Mouse (Mus musculus) right cerebral cortex, postnatal 36 days (tissue): ENCODE measurements at regions not wholly inside any gene's neighbourhood (a gene's known extent, or its start where the extent isn't known, plus 50 kb on each side); places are given as distances from the start of the nearest gene placed in this dataset.

ENCODE experiments used
- DNase-seq, 2 experiments: peaks; one replicate each; pipeline ENCODE4 v3.0.0; 2022; ENCODE audit warnings: low spot score in 2 of 2, mixed read lengths in 1 of 2

DNA sequence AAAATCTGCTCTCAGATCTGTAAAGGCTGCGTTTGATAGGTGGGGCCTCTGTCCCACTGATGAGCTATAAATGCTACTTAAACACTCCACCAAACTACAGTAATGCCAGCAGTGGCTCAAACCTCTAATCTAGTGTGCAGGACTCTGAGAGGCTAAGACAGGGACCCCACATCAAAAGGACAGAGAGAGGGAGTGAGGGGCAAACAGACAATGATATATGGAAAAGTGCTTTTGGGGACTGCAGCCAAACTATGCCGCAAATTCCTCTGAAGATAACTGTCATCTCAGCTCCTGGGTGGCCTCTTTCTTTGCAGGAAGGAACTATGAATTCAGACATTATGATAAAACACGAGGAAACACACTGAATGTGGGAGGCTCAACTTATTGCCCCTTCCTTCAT lies 138.9 kb upstream of the Ddit4l start:
- DNase-seq = no peak

GRCm38 (mm10) chr3:137482971-137483370 lies 138.4 kb upstream of the Ddit4l start:
- DNase-seq = no peak

DNA sequence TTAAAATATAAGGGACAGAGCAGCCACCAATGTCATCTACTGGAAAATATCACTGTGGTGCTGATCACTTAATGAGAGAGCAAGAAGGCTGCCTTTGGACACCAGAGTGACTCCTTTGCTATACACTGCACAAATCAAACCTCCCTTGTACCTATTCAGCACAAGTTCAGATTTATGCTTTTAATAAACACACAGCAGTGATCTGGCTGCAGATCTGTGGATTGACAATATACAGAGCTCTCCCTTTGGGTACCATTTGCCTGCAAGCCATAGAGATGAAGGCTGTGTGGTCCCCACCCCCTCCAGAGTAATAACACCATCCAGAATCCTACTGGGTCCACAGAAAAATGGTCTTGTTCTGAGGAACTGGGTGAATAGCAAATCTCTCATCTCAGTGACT lies 131.8 kb upstream of the Ddit4l start:
- no peak for DNase-seq

DNA sequence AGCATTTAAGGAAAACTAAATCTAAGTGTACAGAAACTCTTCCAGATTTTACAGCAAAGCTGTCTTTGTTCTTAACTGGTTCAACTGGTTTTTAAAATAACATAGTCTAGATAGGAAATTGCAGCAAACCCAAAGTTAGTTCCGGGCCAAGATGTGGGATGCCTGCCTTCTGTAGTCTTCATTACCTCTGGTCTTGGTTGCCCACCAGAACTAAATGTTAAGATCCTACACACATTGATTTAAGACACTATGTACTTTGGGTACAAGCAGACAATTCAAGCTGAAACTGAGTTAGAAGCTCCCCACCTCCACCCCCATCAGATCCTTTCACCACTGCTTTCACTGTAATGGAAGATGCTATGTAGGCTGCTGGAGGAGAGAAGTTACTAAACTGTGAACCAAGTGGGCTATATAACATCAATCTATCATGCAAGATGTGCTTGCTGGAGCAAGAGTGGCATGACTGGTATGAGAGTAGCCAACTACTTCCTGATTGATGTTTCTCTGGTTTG lies 129.8 kb upstream of the Ddit4l start:
- DNase-seq = peak in 1 of 2 experiments; percentile 42

GRCm38 (mm10) chr3:137498343-137498742 lies 123.1 kb upstream of the Ddit4l start:
- no peak for DNase-seq

- no peak for DNase-seq
Observed at GRCm38 (mm10) chr3:137511283-137511682, 110.1 kb upstream of the Ddit4l start.

DNA sequence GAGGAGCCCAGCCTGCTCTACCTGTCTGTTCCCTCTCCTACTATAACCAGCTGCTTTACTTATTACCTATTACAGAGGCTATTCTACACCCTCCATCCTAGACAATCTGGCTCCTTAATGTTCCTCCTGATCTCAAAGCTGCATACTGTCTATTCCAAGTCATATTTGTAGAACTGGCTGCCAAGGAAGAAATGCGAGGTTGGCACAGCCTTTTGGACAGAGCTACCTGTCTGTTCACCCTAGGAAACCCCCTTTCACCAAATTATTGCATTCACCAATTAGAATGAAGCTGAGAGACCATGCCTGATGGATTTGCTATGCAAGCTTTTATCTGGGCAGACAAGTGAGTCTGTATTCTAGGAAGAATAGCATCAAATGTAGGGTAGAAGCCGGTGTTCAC lies 109.0 kb upstream of the Ddit4l start:
- DNase-seq = no peak

GRCm38 (mm10) chr3:137513026-137513425 lies 108.4 kb upstream of the Ddit4l start:
- peak; percentile 60 to 75 for DNase-seq

- no peak for DNase-seq
Observed at GRCm38 (mm10) chr3:137514238-137514637, 107.2 kb upstream of the Ddit4l start.

DNA sequence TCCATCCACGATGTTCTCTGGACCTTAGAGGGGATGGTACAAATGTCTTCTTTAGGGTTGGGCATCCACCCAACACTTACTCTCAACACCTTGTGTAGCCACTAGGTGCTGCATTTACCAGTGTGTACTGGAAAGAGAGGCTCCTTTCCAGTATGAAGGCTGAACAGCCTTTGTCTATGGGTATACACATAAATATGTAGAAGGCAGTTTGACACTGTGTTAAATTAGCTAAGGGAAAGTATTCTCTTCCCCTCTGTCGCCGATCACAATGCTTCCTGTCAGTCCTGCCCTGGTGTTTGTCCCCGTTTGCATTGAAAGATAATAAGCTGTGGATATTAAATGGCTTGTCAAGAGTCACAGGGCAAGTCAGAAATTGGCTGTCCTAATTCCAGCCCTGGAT lies 104.0 kb upstream of the Ddit4l start:
- no peak for DNase-seq

GRCm38 (mm10) chr3:137520191-137520590 lies 101.2 kb upstream of the Ddit4l start:
- DNase-seq = no peak

GRCm38 (mm10) chr3:137525606-137526575 lies 95.5 kb upstream of the Ddit4l start:
- no peak for DNase-seq

DNA sequence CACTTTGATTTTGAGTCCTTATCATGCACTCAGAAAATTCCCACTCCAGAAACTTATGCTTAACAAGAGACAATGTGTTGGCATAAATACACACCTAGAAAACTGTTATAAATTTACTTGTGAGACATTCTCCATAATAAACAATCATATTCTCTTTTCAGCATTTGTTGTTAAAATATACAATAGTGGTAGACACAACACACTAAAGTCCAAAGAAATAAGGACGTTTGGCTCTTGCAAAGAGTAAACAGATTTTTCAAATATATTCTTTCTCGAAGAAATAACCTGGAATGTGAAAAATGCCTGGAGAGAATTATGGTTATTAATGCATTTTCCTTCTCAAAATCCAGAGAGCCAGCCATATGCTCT lies 91.8 kb upstream of the Ddit4l start:
- no peak for DNase-seq

GRCm38 (mm10) chr3:137529961-137530609 lies 91.3 kb upstream of the Ddit4l start:
- DNase-seq = no peak

DNA sequence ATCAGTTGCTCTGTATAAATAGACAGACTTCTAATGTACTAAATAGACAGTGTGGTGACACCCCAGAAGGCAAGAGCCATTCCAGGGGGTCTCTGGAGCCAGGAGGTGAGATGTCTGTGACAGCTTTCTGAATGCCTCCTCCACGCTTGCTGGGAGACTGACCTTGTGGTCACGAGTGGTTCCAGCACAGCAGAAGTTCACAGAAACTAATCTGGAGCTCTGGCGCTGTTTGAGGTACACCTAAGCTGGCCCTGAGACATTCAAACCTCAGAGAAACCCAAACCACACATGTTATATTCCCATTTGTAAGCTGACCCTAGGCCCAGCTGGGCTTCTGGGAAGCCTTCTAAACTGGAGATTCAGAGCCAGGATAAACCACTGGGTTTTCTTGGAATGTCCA lies 79.7 kb upstream of the Ddit4l start:
- no peak for DNase-seq

DNA sequence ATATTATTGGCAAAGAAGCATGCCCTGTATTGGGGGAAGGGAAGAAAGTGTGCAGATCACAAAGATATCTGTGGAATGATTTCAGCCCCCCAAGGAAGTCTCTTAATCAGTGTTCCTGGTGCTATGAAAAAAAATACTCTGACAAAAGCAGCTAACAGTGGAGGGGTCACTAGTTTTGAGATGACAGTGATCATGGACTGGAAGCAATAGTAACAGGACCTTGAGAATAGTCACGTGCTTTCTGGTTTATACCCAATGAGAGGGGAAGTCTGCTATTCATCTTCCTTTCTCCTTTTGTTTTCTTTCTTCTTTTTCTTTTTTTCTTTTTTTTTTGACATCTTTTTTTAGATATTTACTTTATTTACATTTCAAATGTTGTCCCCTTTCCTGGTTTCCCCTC lies 79.1 kb upstream of the Ddit4l start:
- no peak for DNase-seq

DNA sequence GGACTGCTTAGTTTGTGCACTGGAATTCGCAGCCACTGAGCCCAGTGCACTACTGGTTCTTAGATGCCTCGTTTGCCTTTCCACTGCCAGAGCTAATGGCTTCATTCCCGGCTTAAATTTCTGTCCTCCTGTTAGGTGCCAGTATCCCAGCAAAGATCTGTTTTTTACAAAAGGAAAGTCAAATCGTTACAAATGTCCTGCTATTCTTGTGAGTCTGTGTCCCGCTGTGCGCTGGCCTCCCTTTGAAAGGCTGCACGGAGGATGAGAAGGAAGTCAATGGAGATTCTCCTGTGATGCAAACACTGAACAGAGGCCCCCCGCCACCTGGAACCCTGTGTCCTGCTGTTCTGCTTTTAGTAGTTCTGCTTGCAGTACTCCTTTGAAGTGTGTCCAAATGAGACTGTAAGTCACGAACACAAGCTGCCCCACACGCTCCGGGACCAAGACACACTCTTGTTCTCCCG lies 74.0 kb upstream of the Ddit4l start:
- DNase-seq = no peak

- no peak for DNase-seq
Observed at GRCm38 (mm10) chr3:137547938-137548337, 73.5 kb upstream of the Ddit4l start.

- no peak for DNase-seq
Observed at GRCm38 (mm10) chr3:137550708-137551107, 70.7 kb upstream of the Ddit4l start.

GRCm38 (mm10) chr3:137552472-137553336 lies 68.7 kb upstream of the Ddit4l start:
- DNase-seq = no peak

DNA sequence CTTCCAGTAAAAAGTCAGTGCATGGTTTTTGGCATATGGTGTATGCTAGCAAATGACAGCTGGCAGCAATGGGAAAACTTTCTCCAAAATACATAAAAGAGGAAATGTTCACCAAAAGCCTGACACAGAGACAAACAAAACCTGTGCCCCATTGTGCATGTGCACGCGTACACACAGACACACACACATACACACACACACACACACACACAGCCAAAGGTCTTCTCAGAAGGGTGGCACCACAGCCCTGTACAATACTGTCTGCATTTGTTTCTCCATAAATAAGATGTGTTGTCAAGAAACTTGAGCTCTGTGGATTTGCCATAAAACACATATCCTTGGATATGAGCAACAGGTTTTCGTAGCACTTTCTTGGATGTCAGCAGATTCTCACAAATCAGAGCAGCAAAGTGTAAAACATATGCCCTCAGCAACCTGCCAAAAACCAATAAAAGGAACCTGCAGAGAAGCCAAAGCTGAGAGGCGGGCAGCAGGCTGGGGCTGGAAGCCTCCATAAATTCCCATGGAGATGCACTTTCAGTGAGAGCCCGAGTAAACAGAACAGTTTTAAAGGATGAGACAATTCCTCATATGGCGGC lies 60.5 kb upstream of the Ddit4l start:
- DNase-seq = peak; percentile 37 to 66
